Mouse (Mus musculus) neural tube, embryonic 11.5 days (tissue): ENCODE measurements at regions not wholly inside any gene's neighbourhood (a gene's known extent, or its start where the extent isn't known, plus 50 kb on each side); places are given as distances from the start of the nearest gene placed in this dataset.

Experiments
- ATAC-seq: fragments of 200-750 bp; cut with Nextera tagmentation; 2 replicates; pipeline ENCODE4 v1.8.0; 2017; ENCODE audit warnings: moderate number of reproducible peaks, mild to moderate bottlenecking, moderate TSS enrichment, moderate library complexity; ENCODE audit not compliant: insufficient read depth, low FRiP score, low TSS enrichment
- DNase-seq: peaks from one replicate; pipeline ENCODE4 v3.0.0-alpha.2; 2015; ENCODE audit warnings: low spot score
- H3K27ac ChIP-seq: fragments of 300-500 bp; sonication (generic); 2 replicates; pipeline ENCODE4 v1.5.1; 2014; ENCODE audit warnings: low read depth, mild to moderate bottlenecking, low read length
- H3K27me3 ChIP-seq: fragments of 300-500 bp; sonication (generic); 2 replicates; pipeline ENCODE4 v1.6.1; 2014; ENCODE audit warnings: mild to moderate bottlenecking, low read length, mixed read lengths; ENCODE audit not compliant: control insufficient read depth, insufficient read depth
- H3K36me3 ChIP-seq: fragments of 300-500 bp; sonication (generic); 2 replicates; pipeline ENCODE4 v1.6.1; 2014; ENCODE audit warnings: mild to moderate bottlenecking, low read length, moderate library complexity, mixed read lengths; ENCODE audit not compliant: control insufficient read depth, insufficient read depth
- H3K4me1 ChIP-seq: fragments of 300-500 bp; sonication (generic); 2 replicates; pipeline ENCODE4 v1.6.1; 2014; ENCODE audit warnings: low read length, mixed read lengths; ENCODE audit not compliant: control insufficient read depth, insufficient read depth
- H3K4me2 ChIP-seq: fragments of 300-500 bp; sonication (generic); 2 replicates; pipeline ENCODE4 v1.6.1; 2014; ENCODE audit warnings: low read depth, mild to moderate bottlenecking, moderate library complexity
- H3K4me3 ChIP-seq: fragments of 300-500 bp; sonication (generic); 2 replicates; pipeline ENCODE4 v1.5.1; 2014; ENCODE audit warnings: low read depth, low read length
- H3K9ac ChIP-seq: fragments of 300-500 bp; sonication (generic); 2 replicates; pipeline ENCODE4 v1.6.1; 2014; ENCODE audit warnings: mild to moderate bottlenecking, low read length
- H3K9me3 ChIP-seq: fragments of 300-500 bp; sonication (generic); 2 replicates; pipeline ENCODE4 v1.6.1; 2016; ENCODE audit warnings: low read length; ENCODE audit not compliant: control insufficient read depth
- WGBS: fragments of 180-500 bp; shearing (Covaris S2); extraction: QIAGEN DNeasy Blood & Tissue Kit; methylation state at CpG from one replicate; pipeline ENCODE4 v1.1.7; 2014; 5-methylcytosine and 5-hydroxymethylcytosine counted together

DNA sequence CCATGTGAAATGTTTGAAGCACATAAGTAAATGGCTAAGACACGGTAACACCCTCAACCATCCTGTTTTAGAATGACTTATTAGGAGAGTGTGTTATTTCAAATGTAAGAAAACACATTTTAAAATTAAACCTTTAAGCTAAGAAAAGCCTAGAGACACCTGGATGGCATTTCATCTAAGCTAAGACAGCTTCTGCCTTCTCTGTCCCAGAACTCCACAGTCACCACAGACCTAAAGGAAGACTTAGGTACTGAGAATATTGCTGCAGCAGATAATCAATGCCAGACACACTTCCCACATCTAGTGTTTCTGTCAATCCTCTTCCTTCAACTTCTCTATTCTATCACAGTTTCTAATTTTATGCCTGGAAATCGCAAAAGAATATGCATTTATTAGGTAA is 704.4 kb upstream of the Chordc1 start:
- Histone ChIP-seq H3K4me2 (no peak overlapping the region), H3K4me1 (no peaks in the 10 kb centered on the region), H3K9ac (no peak overlapping the region), H3K36me3 (no peaks in the 10 kb centered on the region), H3K4me3 (no peak overlapping the region), H3K9me3 (no peaks in the 10 kb centered on the region), H3K27ac (no peak overlapping the region), H3K27me3 (no peaks in the 10 kb centered on the region)
- 85% methylated on average over 2 of the region's 2 CpGs for WGBS
- no peak for ATAC-seq
- DNase-seq, result no peak

DNA sequence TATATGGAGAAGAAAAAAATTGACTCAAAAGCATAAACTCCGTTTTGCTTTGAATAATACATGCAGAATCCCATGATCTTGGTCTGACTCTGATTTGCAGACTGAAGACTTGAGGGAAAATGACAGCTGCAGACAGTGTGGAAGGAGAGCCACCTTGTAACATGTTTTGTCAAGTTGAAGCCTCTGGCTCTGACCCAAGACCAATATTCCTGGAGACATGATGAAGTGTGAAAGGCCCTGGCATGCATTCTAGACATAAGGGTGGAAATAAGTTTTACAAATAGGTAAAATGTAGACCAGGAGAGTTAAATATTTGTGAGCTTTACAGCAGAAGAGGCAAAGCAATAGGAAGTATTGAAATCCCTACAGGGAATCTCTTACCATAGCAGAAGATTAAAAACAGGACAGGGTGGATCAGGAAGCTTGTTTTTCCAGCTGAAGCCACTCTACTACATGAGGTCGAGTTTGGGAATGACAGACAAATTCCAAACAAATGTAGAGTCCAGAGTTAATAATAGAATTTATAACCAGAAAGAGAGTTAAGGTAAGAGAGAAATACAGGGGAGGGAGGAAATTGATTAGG is 703.9 kb upstream of the Chordc1 start:
- no peak overlapping the region for H3K27ac ChIP-seq
- no peak overlapping the region for H3K4me3 ChIP-seq
- peak; percentile 16 for DNase-seq
- WGBS, result 64% methylated on average over 2 of the region's 2 CpGs
- H3K9ac ChIP-seq, result no peak overlapping the region
- H3K9me3 ChIP-seq, result no peaks in the 10 kb centered on the region
- no peak overlapping the region for H3K4me2 ChIP-seq
- H3K27me3 ChIP-seq, result no peaks in the 10 kb centered on the region
- no peaks in the 10 kb centered on the region for H3K4me1 ChIP-seq
- H3K36me3 ChIP-seq, result no peaks in the 10 kb centered on the region
- no peak for ATAC-seq

DNA sequence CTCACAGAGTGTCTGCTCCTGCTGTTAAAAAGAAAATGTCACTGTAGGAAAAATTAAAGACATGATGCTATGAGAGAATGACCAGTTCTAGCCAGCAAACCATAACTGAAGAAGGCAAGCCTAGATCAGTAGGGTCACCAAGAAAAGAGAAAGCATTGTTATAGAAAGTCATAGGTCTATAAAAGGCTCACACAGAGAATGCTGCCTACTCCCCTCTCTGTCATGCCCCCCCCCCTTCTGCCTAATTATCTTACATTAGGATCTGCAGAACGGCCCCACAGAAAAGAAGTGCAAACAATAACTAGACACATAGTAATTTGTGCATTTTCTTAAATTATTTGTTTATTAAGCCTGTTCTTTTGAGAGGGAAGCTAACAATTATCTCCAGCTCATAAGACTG is 680.8 kb upstream of the Chordc1 start:
- Histone ChIP-seq H3K36me3 (no peaks in the 10 kb centered on the region), H3K27ac (no peak overlapping the region), H3K9ac (no peak overlapping the region), H3K4me2 (no peak overlapping the region), H3K4me1 (no peaks in the 10 kb centered on the region), H3K27me3 (no peaks in the 10 kb centered on the region), H3K4me3 (no peak overlapping the region), H3K9me3 (no peaks in the 10 kb centered on the region)
- 70% methylated on average over 1 of the region's 1 CpGs for WGBS
- ATAC-seq, result no peak
- DNase-seq, result no peak

DNA sequence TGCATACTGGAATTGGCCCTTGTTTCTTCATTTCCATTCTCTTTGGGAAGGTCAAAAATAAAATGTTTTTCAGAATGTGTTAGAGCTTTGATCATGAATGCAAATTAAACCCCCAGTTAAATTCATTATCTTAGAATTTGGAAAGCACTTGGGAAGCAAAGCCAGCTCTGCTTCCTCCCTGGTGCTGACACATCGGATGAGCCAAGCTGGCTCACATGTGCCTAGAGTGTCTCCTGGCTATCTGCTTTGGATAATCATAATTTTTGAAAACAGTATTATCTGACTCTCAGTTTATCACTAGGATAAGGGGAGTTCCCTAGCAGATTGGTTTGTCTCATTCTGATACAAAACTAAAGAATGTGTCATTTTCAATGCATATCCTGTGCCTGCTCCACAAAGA is 649.4 kb upstream of the Chordc1 start:
- no peak overlapping the region for H3K9ac ChIP-seq
- 92% methylated on average over 1 of the region's 1 CpGs for WGBS
- ATAC-seq (no peak), DNase-seq (no peak)
- H3K4me3 ChIP-seq, result no peak overlapping the region
- no peaks in the 10 kb centered on the region for H3K9me3 ChIP-seq
- no peaks in the 10 kb centered on the region for H3K36me3 ChIP-seq
- H3K27ac ChIP-seq, result no peak overlapping the region
- no peaks in the 10 kb centered on the region for H3K4me1 ChIP-seq
- no peak overlapping the region for H3K4me2 ChIP-seq
- H3K27me3 ChIP-seq, result no peaks in the 10 kb centered on the region

DNA sequence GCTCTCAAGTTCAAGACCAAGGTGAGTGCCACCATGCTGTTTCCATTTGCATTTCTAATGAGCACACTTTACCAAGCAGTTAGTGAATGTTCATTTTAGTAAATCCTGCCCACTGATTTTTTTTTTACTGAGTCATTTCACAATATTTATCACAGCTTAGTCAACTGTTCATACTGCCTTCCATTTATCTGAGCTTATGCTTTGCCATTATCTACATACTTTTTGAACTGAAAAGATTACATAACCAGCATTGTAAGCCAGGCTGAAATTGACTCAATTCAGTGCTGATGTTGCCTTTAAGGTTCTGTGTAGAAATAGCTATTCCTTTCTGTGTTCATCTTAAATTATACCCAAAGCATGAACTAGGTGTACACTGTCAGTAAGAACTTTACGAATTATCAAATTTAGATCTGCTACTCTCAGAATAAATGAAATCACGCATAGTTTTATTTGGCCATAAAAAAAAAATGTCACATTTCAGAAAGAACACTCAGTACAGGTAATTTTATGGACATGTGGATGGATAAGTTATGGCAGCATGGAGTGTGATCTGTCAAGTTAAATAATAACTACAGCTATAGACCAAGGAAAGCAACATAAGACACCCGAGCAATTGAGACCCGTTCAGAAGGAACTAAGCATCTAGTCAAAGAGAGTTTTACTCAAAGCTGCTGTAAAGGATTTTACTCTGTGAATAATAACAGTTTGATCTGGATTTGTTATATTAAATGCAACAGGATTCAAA is 645.9 kb upstream of the Chordc1 start:
- H3K4me1 ChIP-seq, result no peaks in the 10 kb centered on the region
- H3K9me3 ChIP-seq, result no peaks in the 10 kb centered on the region
- no peak overlapping the region for H3K4me3 ChIP-seq
- no peaks in the 10 kb centered on the region for H3K27me3 ChIP-seq
- no peak overlapping the region for H3K9ac ChIP-seq
- H3K27ac ChIP-seq, result no peak overlapping the region
- H3K4me2 ChIP-seq, result no peak overlapping the region
- WGBS, result 88% methylated on average over 4 of the region's 4 CpGs
- DNase-seq, result no peak
- no peaks in the 10 kb centered on the region for H3K36me3 ChIP-seq
- no peak for ATAC-seq

DNA sequence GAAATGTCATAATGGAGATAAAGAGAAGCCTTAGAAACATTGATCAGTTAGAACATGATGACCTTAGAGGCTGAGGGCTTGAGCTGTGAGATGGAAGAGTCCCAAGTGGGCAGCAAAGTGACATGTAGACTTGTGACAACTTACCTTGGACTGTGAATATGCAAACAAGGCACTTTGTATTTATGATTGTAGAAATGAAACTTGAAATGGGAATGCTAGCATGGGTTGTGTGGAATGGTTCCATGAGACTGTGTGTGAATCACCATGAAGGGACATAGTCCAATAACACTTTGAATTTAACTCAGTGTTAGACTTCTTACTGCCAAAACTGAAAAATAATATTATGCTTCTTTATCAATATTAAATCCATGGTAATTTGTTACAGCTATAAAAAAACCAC is 638.1 kb upstream of the Chordc1 start:
- Histone ChIP-seq H3K4me2 (no peak overlapping the region), H3K4me1 (no peaks in the 10 kb centered on the region), H3K27ac (no peak overlapping the region), H3K9ac (no peak overlapping the region), H3K36me3 (no peaks in the 10 kb centered on the region), H3K27me3 (no peaks in the 10 kb centered on the region), H3K9me3 (no peaks in the 10 kb centered on the region), H3K4me3 (no peak overlapping the region)
- no peak for DNase-seq
- no peak for ATAC-seq

DNA sequence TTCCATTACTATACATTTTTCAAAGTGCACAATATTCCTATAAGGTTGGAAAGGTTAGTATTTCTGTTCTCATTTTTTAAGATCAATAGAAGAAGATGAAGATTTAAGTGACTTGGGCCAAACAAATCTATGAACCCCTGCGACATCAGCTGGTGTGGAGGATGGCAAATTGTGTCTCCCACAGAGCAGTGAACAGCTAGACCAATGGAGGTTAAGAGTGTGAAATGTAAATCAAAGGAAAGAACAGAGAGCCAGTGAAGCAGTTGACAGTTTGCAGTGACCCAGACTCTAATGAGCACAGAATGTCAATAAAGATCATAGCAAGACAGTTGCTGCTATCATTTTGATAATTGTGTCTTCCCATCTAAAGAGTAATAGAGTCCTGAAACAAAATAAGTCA is 627.8 kb upstream of the Chordc1 start:
- 21% methylated on average over 1 of the region's 1 CpGs for WGBS
- H3K4me3 ChIP-seq, result no peak overlapping the region

DNA sequence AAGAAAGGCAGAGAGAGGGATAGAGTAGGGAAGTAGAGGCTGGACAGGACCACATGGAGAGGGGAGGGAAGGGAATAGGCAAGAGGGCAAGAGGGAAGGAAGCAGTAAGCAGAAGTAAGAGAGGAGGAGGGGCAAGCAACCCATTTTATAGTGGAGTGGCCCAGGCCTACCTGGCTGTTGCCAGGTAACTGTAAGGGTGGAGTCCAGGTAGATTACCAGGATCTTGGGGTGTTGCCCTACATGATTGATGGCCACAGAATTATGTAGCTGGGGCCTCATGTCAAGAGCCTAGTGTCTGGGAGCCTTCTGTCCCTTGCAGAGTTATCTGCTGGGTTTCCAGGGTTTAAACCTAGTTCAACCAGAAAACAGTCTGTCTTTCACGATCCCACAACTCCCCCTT is 623.7 kb upstream of the Chordc1 start:
- ATAC-seq (no peak), DNase-seq (no peak)
- Histone ChIP-seq H3K4me1 (no peaks in the 10 kb centered on the region), H3K27me3 (no peaks in the 10 kb centered on the region), H3K4me3 (no peak overlapping the region), H3K36me3 (no peaks in the 10 kb centered on the region), H3K9ac (no peak overlapping the region), H3K4me2 (no peak overlapping the region), H3K27ac (no peak overlapping the region), H3K9me3 (no peaks in the 10 kb centered on the region)
- WGBS, result 79% methylated on average over 1 of the region's 1 CpGs

More for the DNA sequence above, 627.8 kb upstream of the Chordc1 start:
- no peaks in the 10 kb centered on the region for H3K36me3 ChIP-seq
- no peaks in the 10 kb centered on the region for H3K4me1 ChIP-seq
- ATAC-seq (peak; percentile 75), DNase-seq (no peak)
- H3K27ac ChIP-seq, result no peak overlapping the region
- no peaks in the 10 kb centered on the region for H3K27me3 ChIP-seq
- no peak overlapping the region for H3K4me2 ChIP-seq
- no peak overlapping the region for H3K9ac ChIP-seq
- H3K9me3 ChIP-seq, result no peaks in the 10 kb centered on the region

DNA sequence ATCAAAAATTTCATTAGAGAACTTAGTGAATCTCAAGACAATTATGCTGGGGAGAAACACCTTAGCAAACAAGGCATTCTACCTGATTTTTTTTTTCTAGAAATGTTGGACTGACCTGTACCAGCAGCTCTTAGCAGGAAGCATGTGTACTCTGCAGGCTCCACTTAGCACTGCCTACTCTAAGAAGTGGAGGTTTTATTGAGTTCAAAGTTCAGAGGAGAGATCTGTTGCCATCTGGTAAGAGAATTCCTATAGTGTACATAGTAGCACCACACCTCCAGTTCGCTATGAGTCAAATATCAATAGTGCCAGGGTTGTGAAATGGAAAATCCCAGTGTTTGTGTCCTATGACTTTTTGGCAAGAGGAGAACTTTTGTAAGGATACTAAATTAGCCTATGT is 616.4 kb upstream of the Chordc1 start:
- DNase-seq, result no peak
- ATAC-seq, result no peak
- Histone ChIP-seq H3K4me3 (no peak overlapping the region), H3K4me1 (no peaks in the 10 kb centered on the region), H3K36me3 (no peaks in the 10 kb centered on the region), H3K27ac (no peak overlapping the region), H3K27me3 (no peaks in the 10 kb centered on the region), H3K4me2 (no peak overlapping the region), H3K9ac (no peak overlapping the region), H3K9me3 (no peaks in the 10 kb centered on the region)
- WGBS, result 85% methylated on average over 1 of the region's 1 CpGs
